Mouse (Mus musculus): ENCODE measurements around the gene Hps1. TPM values are rescaled to one million over a fixed set of nuclear protein-coding genes. Genes with fewer than 3 reads are reported as not detected.
A peak's percentile ranks its signal among the peaks of the same experiment; 100 is the strongest.

Hps1 gene
- polyA plus RNA-seq, 1 experiment = not detected

DNA sequence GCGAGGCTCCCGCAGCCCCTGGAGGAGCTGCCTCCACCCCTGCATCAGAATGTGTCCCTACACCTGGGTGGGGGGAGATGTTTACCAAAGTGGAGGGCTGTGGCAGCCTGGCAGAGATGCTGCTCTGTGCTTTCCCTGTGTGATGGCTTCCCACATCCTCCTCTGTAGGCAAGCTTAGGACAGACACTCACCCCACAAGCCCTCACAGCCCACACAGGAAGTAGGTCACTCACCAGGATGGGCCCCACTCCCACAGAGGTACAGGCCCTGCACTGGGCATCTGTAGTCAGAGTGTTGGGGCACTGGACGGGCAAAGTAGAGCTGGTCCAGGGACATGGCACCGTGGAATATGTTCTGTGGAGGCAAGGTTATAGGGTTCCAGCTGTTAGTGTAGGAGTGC is 52.4 kb downstream of the Hps1 start:
- Histone ChIP-seq H3K4me3 (ENCODE audit: insufficient read depth, low read depth, low read length) (no peak overlapping the region), H3K4me1 (ENCODE audit: control insufficient read depth, insufficient read depth, low read length) (peaks cover 2% of the 10 kb centered on the region), H3K27ac (ENCODE audit: insufficient read depth, low read depth, low read length) (no peak overlapping the region)
- no peak for TF ChIP-seq CTCF (IDR thresholded peaks at IDR 0.05; ENCODE audit: insufficient read depth, low read depth, low read length)
- TF ChIP-seq POLR2A (IDR thresholded peaks at IDR 0.05; ENCODE audit: insufficient read depth, low read depth, low read length) = no peak
- 90% methylated on average over 4 of the region's 4 CpGs for whole genome bisulfite sequencing

GRCm38 (mm10) chr19:42726766-42727165 is 53.0 kb downstream of the Hps1 start:
- TF ChIP-seq CTCF (IDR thresholded peaks at IDR 0.05; ENCODE audit: insufficient read depth, low read depth, low read length) = no peak
- TF ChIP-seq POLR2A (IDR thresholded peaks at IDR 0.05; ENCODE audit: insufficient read depth, low read depth, low read length) = no peak
- no peak overlapping the region for H3K4me3 ChIP-seq (ENCODE audit: insufficient read depth, low read depth, low read length)
- H3K4me1 ChIP-seq (ENCODE audit: control insufficient read depth, insufficient read depth, low read length) = peaks cover 5% of the 10 kb centered on the region
- WGBS = 92% methylated on average over 10 of the region's 10 CpGs
- no peak overlapping the region for H3K27ac ChIP-seq (ENCODE audit: insufficient read depth, low read depth, low read length)

- TF ChIP-seq POLR2A (IDR thresholded peaks at IDR 0.05; ENCODE audit: insufficient read depth, low read depth, low read length) (no peak), CTCF (IDR thresholded peaks at IDR 0.05; ENCODE audit: insufficient read depth, low read depth, low read length) (no peak)
- H3K27ac ChIP-seq (ENCODE audit: insufficient read depth, low read depth, low read length) = no peak overlapping the region
- WGBS = 97% methylated on average over 3 of the region's 3 CpGs
- no peak overlapping the region for H3K4me3 ChIP-seq (ENCODE audit: insufficient read depth, low read depth, low read length)
- H3K4me1 ChIP-seq (ENCODE audit: control insufficient read depth, insufficient read depth, low read length) = peaks cover 5% of the 10 kb centered on the region
Measured at GRCm38 (mm10) chr19:42725973-42726350, 53.8 kb downstream of the Hps1 start.

DNA sequence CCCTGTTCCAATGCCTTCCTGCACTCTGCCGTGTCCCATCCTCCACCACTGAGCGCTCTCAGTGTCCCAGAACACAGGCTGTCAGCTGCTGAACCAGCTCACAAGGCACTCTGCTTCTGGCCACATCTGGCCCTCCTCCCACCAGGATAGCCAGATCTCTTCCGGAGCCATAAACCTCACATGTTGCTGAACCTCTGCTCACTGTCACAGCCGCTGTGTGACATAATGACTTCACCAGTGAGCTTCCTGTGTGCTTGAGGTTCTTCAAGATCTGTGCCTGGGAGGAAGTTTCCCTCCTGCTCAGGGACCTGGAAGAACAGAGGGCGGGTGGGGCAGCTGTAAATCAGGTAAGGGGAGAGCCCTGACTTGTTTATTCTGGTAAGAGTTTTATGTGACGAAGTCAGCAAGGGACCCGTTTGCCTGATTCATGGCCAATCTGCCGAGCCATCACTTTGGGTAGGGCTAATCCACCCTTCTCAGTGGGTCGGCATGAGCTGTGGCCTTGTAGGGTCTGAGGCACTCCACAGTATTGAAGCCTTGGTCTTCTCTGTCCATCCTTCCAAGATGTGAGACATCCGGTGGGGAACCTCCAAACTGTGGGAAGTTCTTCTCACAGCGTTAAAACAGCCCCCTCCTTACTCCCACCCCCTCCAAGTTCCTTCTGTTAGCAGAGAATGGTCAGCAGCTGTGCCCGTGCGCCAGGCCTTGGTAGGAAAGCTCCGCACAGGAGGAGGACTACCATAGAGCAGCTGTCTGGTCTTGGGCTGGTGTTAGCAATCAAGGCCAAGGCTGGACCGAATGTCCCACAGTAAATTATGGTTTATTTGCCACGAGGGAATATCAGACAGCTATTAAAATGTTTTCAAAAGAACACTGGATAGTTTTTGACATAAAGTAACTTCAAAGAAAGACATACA is 54.5 kb downstream of the Hps1 start:
- no peak for TF ChIP-seq CTCF (IDR thresholded peaks at IDR 0.05; ENCODE audit: insufficient read depth, low read depth, low read length)
- no peak for TF ChIP-seq POLR2A (IDR thresholded peaks at IDR 0.05; ENCODE audit: insufficient read depth, low read depth, low read length)
- 86% methylated on average over 16 of the region's 16 CpGs for WGBS

GRCm38 (mm10) chr19:42723302-42723701 is 56.5 kb downstream of the Hps1 start:
- Histone ChIP-seq H3K4me1 (ENCODE audit: control insufficient read depth, insufficient read depth, low read length) (peaks cover 18% of the 10 kb centered on the region), H3K27ac (ENCODE audit: insufficient read depth, low read depth, low read length) (no peak overlapping the region), H3K4me3 (ENCODE audit: insufficient read depth, low read depth, low read length) (no peak overlapping the region)
- TF ChIP-seq POLR2A (IDR thresholded peaks at IDR 0.05; ENCODE audit: insufficient read depth, low read depth, low read length) (no peak), CTCF (IDR thresholded peaks at IDR 0.05; ENCODE audit: insufficient read depth, low read depth, low read length) (no peak)
- 89% methylated on average over 6 of the region's 6 CpGs for WGBS

More for the DNA sequence above, 54.5 kb downstream of the Hps1 start:
- no peak overlapping the region for H3K4me3 ChIP-seq (ENCODE audit: insufficient read depth, low read depth, low read length)
- H3K4me1 ChIP-seq (ENCODE audit: control insufficient read depth, insufficient read depth, low read length) = peaks cover 7% of the 10 kb centered on the region
- no peak overlapping the region for H3K27ac ChIP-seq (ENCODE audit: insufficient read depth, low read depth, low read length)

GRCm38 (mm10) chr19:42722500-42722899 is 57.3 kb downstream of the Hps1 start:
- Histone ChIP-seq H3K27ac (ENCODE audit: insufficient read depth, low read depth, low read length) (no peak overlapping the region), H3K4me1 (ENCODE audit: control insufficient read depth, insufficient read depth, low read length) (peaks cover 18% of the 10 kb centered on the region), H3K4me3 (ENCODE audit: insufficient read depth, low read depth, low read length) (no peak overlapping the region)
- no peak for TF ChIP-seq POLR2A (IDR thresholded peaks at IDR 0.05; ENCODE audit: insufficient read depth, low read depth, low read length)
- TF ChIP-seq CTCF (IDR thresholded peaks at IDR 0.05; ENCODE audit: insufficient read depth, low read depth, low read length) = no peak
- WGBS = 63% methylated on average over 2 of the region's 2 CpGs

GRCm38 (mm10) chr19:42718101-42718500 is 61.7 kb downstream of the Hps1 start:
- H3K27ac ChIP-seq (ENCODE audit: insufficient read depth, low read depth, low read length) = peak overlapping the region; percentile 23; the same call in 1 of the 2 replicates
- WGBS = 29% methylated on average over 3 of the region's 3 CpGs
- H3K4me3 ChIP-seq (ENCODE audit: insufficient read depth, low read depth, low read length) = no peak overlapping the region
- no peak for TF ChIP-seq POLR2A (IDR thresholded peaks at IDR 0.05; ENCODE audit: insufficient read depth, low read depth, low read length)
- H3K4me1 ChIP-seq (ENCODE audit: control insufficient read depth, insufficient read depth, low read length) = peaks cover 24% of the 10 kb centered on the region

GRCm38 (mm10) chr19:42717668-42718067 is 62.1 kb downstream of the Hps1 start:
- 31% methylated on average over 5 of the region's 5 CpGs for WGBS
- TF ChIP-seq CTCF (IDR thresholded peaks at IDR 0.05; ENCODE audit: insufficient read depth, low read depth, low read length) = no peak
- TF ChIP-seq POLR2A (IDR thresholded peaks at IDR 0.05; ENCODE audit: insufficient read depth, low read depth, low read length) = no peak
- no peak overlapping the region for H3K4me3 ChIP-seq (ENCODE audit: insufficient read depth, low read depth, low read length)
- peaks cover 24% of the 10 kb centered on the region for H3K4me1 ChIP-seq (ENCODE audit: control insufficient read depth, insufficient read depth, low read length)
- H3K27ac ChIP-seq (ENCODE audit: insufficient read depth, low read depth, low read length) = peak overlapping the region; percentile 47

DNA sequence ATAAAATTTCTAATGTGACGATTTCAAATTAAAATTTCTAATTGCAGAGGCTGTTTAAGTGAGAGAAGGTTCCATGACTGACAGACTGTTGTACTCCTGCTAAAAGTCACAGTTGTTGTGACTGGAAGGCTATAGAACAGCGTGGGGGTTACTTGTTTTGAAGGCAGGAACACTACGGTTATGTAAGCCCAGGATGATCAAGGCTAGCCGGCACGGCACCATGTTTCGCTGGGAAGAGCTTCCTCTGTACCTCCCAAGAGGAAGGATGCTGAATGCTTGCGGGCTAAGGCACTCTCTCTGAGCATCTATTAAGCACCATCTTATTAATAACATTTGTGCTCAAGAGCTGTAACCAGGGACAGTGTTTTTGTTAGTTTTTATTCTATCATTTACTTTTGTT is 63.3 kb downstream of the Hps1 start:
- 62% methylated on average over 7 of the region's 7 CpGs for WGBS
- Histone ChIP-seq H3K4me1 (ENCODE audit: control insufficient read depth, insufficient read depth, low read length) (peaks cover 19% of the 10 kb centered on the region), H3K27ac (ENCODE audit: insufficient read depth, low read depth, low read length) (no peak overlapping the region), H3K4me3 (ENCODE audit: insufficient read depth, low read depth, low read length) (no peak overlapping the region)
- no peak for TF ChIP-seq POLR2A (IDR thresholded peaks at IDR 0.05; ENCODE audit: insufficient read depth, low read depth, low read length)
- TF ChIP-seq CTCF (IDR thresholded peaks at IDR 0.05; ENCODE audit: insufficient read depth, low read depth, low read length) = no peak
